Mouse (Mus musculus): ENCODE results near the gene Pex5.

DNA sequence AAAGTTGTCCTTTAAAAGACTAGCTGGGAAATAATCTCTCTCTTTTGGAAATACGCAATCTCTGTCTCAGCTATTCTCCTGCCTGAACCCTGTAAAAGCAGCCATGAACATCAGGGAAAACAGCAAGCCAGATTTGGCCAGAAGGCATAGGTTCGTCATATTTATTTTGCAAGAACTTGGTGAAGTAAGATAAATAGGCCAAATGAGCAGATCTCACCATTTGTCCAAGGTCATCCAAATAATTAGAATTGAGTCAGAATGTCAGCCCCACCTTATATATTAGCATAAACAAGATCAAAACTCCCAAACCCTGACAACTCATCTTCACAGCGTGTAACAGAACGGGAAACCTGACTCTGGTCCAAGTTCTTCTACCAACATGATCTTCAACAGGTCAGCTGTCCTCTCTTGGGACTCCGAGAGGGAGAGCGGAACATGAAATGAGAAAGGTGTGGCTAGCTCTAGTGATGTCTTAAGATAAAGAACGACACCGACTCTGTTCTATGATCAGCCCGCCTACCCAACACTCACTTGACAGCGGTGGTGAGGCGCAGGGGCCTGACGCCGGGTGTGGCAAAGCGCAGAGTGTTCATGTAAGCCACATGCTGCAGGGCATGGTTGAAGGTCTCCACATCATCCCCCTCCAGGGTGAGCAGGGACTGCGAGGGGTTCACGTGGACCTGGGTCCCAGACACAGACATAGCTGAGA lies 34.2 kb upstream of the Pex5 start:
- TF ChIP-seq TAL1 (IDR thresholded peaks at IDR 0.05; ENCODE audit: low read length): no peak
- no peak for TF ChIP-seq GATA1 (IDR thresholded peaks at IDR 0.05; ENCODE audit: low read length)

Data from erythroblast, embryonic 14.5 days (primary cell).